Mouse (Mus musculus): ENCODE data around the gene Pth2.

DNA sequence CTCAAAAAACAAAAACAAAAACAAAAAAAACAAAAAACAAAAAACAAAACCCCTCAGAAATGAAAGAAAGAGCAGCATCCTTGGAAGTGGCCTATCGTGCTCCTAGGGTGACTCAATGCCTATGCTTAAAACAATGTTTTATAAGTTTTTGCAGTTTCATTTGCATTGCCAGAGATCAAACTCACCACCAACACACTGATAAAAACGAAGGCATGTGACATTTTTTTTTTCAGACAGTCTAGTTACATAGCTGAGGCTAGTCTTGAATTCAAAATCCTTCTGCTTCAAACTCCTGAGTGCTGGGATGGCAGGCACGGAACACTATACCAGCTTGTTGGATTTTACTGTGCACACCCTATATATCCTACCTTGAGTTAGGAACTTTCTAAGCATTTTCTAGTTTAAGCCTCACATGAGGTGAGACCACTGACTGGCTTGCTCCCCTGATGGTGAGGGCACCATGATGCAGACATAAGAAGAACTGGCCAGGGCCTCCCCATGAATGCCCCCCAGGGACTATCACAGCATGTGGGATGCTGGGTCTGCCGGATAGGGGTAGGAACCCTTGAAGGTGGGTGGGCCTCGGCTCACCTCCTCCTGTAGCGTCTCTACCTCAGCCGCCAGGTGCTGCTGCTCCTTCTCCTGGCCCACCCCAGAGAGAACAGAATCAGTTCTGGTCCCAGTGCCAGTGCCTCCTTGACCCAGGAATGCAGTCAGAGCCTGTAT lies 12.0 kb downstream of the Pth2 start:
- TF ChIP-seq POLR2A (IDR thresholded peaks at IDR 0.05; ENCODE audit: insufficient read depth, low read depth, low read length) (no peak), CTCF (IDR thresholded peaks at IDR 0.05) (no peak)

All from heart, adult 2 months (tissue).